20 mouse cellular contexts compared by ENCODE assay signal in genomic region chr1:77440512-77440911, GRCm38 (mm10).
DNase-seq lines count a peak whose midpoint lies in the region; ATAC-seq and TF ChIP-seq lines count a peak whose summit lies in the region.
"Had no signal": no experiment of that assay in that cellular context is flagged by ENCODE, and none has a peak within 500 bp of the region (broad histone marks: within the 10 kb centered on the region; RNA-seq: fewer than 3 reads in every experiment).

No protein-coding gene starts in this region.

- H3K27me3 ChIP-seq in hindbrain, embryonic 13.5 days, result no peaks in the 10 kb centered on the region
- H3K27me3 ChIP-seq in hindbrain, postnatal 0 days (ENCODE audit: insufficient read depth, low read length), result no peaks in the 10 kb centered on the region
- no peaks in the 10 kb centered on the region for H3K27me3 ChIP-seq in hindbrain, embryonic 16.5 days (replicated peaks; ENCODE audit: control insufficient read depth, insufficient read depth, low read length)
- H3K27me3 ChIP-seq: heart, embryonic 15.5 days; intestine, embryonic 15.5 days; limb, embryonic 12.5 days; stomach, embryonic 15.5 days had no signal

- TF ChIP-seq CTCF in hindbrain, postnatal 0 days (IDR thresholded peaks at IDR 0.05; ENCODE audit: low read depth), result no peak
- no peak for TF ChIP-seq CTCF in layer of hippocampus, adult 2 months (conservative IDR thresholded peaks at IDR 0.05)

- no peaks in the 10 kb centered on the region for H3K36me3 ChIP-seq in hindbrain, embryonic 13.5 days
- H3K36me3 ChIP-seq in hindbrain, postnatal 0 days (ENCODE audit: insufficient read depth, low read length), result no peaks in the 10 kb centered on the region
- H3K36me3 ChIP-seq in hindbrain, embryonic 16.5 days (ENCODE audit: control insufficient read depth, insufficient read depth, low read length), result no peaks in the 10 kb centered on the region
- H3K36me3 ChIP-seq: heart, embryonic 15.5 days; intestine, embryonic 15.5 days; liver, embryonic 12.5 days; stomach, embryonic 15.5 days had no signal

- no peaks in the 10 kb centered on the region for H3K9me3 ChIP-seq in hindbrain, embryonic 13.5 days
- H3K9me3 ChIP-seq in hindbrain, postnatal 0 days (ENCODE audit: low read length), result no peaks in the 10 kb centered on the region
- no peaks in the 10 kb centered on the region for H3K9me3 ChIP-seq in hindbrain, embryonic 16.5 days (ENCODE audit: control insufficient read depth, low read length)
- H3K9me3 ChIP-seq: heart, embryonic 15.5 days; intestine, embryonic 15.5 days; limb, embryonic 12.5 days; liver, embryonic 12.5 days; stomach, embryonic 15.5 days had no signal

- no peak overlapping the region; the same call in 1 of the 2 replicates for H3K4me2 ChIP-seq in hindbrain, embryonic 13.5 days
- H3K4me2 ChIP-seq in hindbrain, postnatal 0 days (ENCODE audit: low read depth, low read length), result no peak overlapping the region
- H3K4me2 ChIP-seq in hindbrain, embryonic 16.5 days (ENCODE audit: low read length), result 0 out of 2 replicates have a peak overlapping the region, but pooled peaks have one; percentile 15
- H3K4me2 ChIP-seq: heart, embryonic 15.5 days; intestine, embryonic 15.5 days; limb, embryonic 12.5 days; liver, embryonic 12.5 days; stomach, embryonic 15.5 days had no signal

- H3K4me1 ChIP-seq in hindbrain, embryonic 13.5 days (replicated peaks), result peaks cover 71% of the 10 kb centered on the region
- peaks cover 27% of the 10 kb centered on the region for H3K4me1 ChIP-seq in hindbrain, postnatal 0 days (ENCODE audit: insufficient read depth, low read length)
- H3K4me1 ChIP-seq in hindbrain, embryonic 16.5 days (ENCODE audit: control insufficient read depth, insufficient read depth, low read depth, low read length), result peaks cover 28% of the 10 kb centered on the region
- H3K4me1 ChIP-seq: heart, embryonic 15.5 days; liver, embryonic 12.5 days had no signal

- no peak overlapping the region for H3K4me3 ChIP-seq in hindbrain, embryonic 13.5 days
- H3K4me3 ChIP-seq in hindbrain, postnatal 0 days (ENCODE audit: low read length), result no peak overlapping the region
- H3K4me3 ChIP-seq in layer of hippocampus, adult 2 months, result no peak overlapping the region
- no peak overlapping the region for H3K4me3 ChIP-seq in hindbrain, embryonic 16.5 days (ENCODE audit: low read length)
- H3K4me3 ChIP-seq: heart, adult 2 months; heart, embryonic 15.5 days; intestine, embryonic 15.5 days; limb, embryonic 12.5 days; liver, embryonic 12.5 days; stomach, embryonic 15.5 days had no signal

- ATAC-seq in hindbrain, embryonic 13.5 days (ENCODE audit: low FRiP score), result no peak
- ATAC-seq in hindbrain, postnatal 0 days, result no peak
- no peak for ATAC-seq in hindbrain, embryonic 16.5 days
- ATAC-seq: intestine, embryonic 15.5 days; liver, embryonic 12.5 days had no signal

- 11% methylated on average over 10 of the region's 10 CpGs for WGBS in hindbrain, embryonic 13.5 days
- WGBS in hindbrain, postnatal 0 days, result 27% methylated on average over 10 of the region's 10 CpGs
- 18% methylated on average over 10 of the region's 10 CpGs for WGBS in hindbrain, embryonic 16.5 days

- no peak overlapping the region for H3K9ac ChIP-seq in hindbrain, embryonic 13.5 days
- no peak overlapping the region for H3K9ac ChIP-seq in hindbrain, postnatal 0 days (replicated peaks; ENCODE audit: low read length)
- H3K9ac ChIP-seq in hindbrain, embryonic 16.5 days (ENCODE audit: low read depth, low read length), result no peak overlapping the region
- H3K9ac ChIP-seq: heart, embryonic 15.5 days; intestine, embryonic 15.5 days; limb, embryonic 12.5 days; liver, embryonic 12.5 days; stomach, embryonic 15.5 days had no signal

- DNase-seq in embryo, embryonic 10 days (ENCODE audit: low spot score), result peak; percentile 38
- no peak for DNase-seq in embryo, embryonic 11 days
- no peak for DNase-seq in hindbrain, postnatal 0 days (ENCODE audit: low spot score)
- no peak for DNase-seq in layer of hippocampus, adult 2 months (ENCODE audit: low spot score in 2 of 2)
- DNase-seq in layer of hippocampus, adult 8-10 months (ENCODE audit: low spot score in 2 of 2), result no peak
- DNase-seq in cerebellum, postnatal 14 days, result no peak
- DNase-seq: adrenal gland, postnatal 25 days; cerebellum, adult 11-12 months; cerebellum, postnatal 25 days; heart, adult 2 months; heart, postnatal 4 days; lung, adult 2 months; thymus, adult 2 months had no signal

- H3K27ac ChIP-seq in hindbrain, embryonic 13.5 days, result 0 out of 2 replicates have a peak overlapping the region, but pooled peaks have one; percentile 3
- no peak overlapping the region for H3K27ac ChIP-seq in hindbrain, postnatal 0 days
- H3K27ac ChIP-seq in layer of hippocampus, adult 2 months, result peak overlapping the region; percentile 29; the same call in 1 of the 2 replicates
- peak overlapping the region; percentile 34; the same call in 1 of the 2 replicates for H3K27ac ChIP-seq in hindbrain, embryonic 16.5 days (ENCODE audit: low read depth, low read length)
- H3K27ac ChIP-seq: heart, adult 2 months; heart, embryonic 15.5 days; intestine, embryonic 15.5 days; limb, embryonic 12.5 days; liver, embryonic 12.5 days; stomach, embryonic 15.5 days had no signal
